Mouse (Mus musculus) neural tube, embryonic 11.5 days (tissue): ENCODE data around the gene Tnfrsf25. TPM values are rescaled to one million over a fixed set of nuclear protein-coding genes. Genes with fewer than 3 reads are reported as not detected.

Source experiments
- ATAC-seq: fragments of 200-750 bp; cut with Nextera tagmentation; 2 replicates; pipeline ENCODE4 v1.8.0; 2017; ENCODE audit warnings: moderate number of reproducible peaks, mild to moderate bottlenecking, moderate TSS enrichment, moderate library complexity; ENCODE audit not compliant: insufficient read depth, low FRiP score, low TSS enrichment
- DNase-seq: peaks from one replicate; pipeline ENCODE4 v3.0.0-alpha.2; 2015; ENCODE audit warnings: low spot score
- H3K27ac ChIP-seq: fragments of 300-500 bp; sonication (generic); 2 replicates; pipeline ENCODE4 v1.5.1; 2014; ENCODE audit warnings: low read depth, mild to moderate bottlenecking, low read length
- H3K27me3 ChIP-seq: fragments of 300-500 bp; sonication (generic); 2 replicates; pipeline ENCODE4 v1.6.1; 2014; ENCODE audit warnings: mild to moderate bottlenecking, low read length, mixed read lengths; ENCODE audit not compliant: control insufficient read depth, insufficient read depth
- H3K36me3 ChIP-seq: fragments of 300-500 bp; sonication (generic); 2 replicates; pipeline ENCODE4 v1.6.1; 2014; ENCODE audit warnings: mild to moderate bottlenecking, low read length, moderate library complexity, mixed read lengths; ENCODE audit not compliant: control insufficient read depth, insufficient read depth
- H3K4me1 ChIP-seq: fragments of 300-500 bp; sonication (generic); 2 replicates; pipeline ENCODE4 v1.6.1; 2014; ENCODE audit warnings: low read length, mixed read lengths; ENCODE audit not compliant: control insufficient read depth, insufficient read depth
- H3K4me2 ChIP-seq: fragments of 300-500 bp; sonication (generic); 2 replicates; pipeline ENCODE4 v1.6.1; 2014; ENCODE audit warnings: low read depth, mild to moderate bottlenecking, moderate library complexity
- H3K4me3 ChIP-seq: fragments of 300-500 bp; sonication (generic); 2 replicates; pipeline ENCODE4 v1.5.1; 2014; ENCODE audit warnings: low read depth, low read length
- H3K9ac ChIP-seq: fragments of 300-500 bp; sonication (generic); 2 replicates; pipeline ENCODE4 v1.6.1; 2014; ENCODE audit warnings: mild to moderate bottlenecking, low read length
- H3K9me3 ChIP-seq: fragments of 300-500 bp; sonication (generic); 2 replicates; pipeline ENCODE4 v1.6.1; 2016; ENCODE audit warnings: low read length; ENCODE audit not compliant: control insufficient read depth
- WGBS: fragments of 180-500 bp; shearing (Covaris S2); extraction: QIAGEN DNeasy Blood & Tissue Kit; methylation state at CpG from one replicate; pipeline ENCODE4 v1.1.7; 2014; 5-methylcytosine and 5-hydroxymethylcytosine counted together
- polyA plus RNA-seq: library from polyadenylated mRNA; unstranded; fragments of >200 nt; fragmentation: Nextera tagmentation; extraction: Ambion mirVana; gene quantifications from 2 replicates; pipeline ENCODE4 v1.2.1, GENCODE M21; 2014

Gene Tnfrsf25
- polyA plus RNA-seq, 1 experiment from 2014 or later = 0.42 TPM

DNA sequence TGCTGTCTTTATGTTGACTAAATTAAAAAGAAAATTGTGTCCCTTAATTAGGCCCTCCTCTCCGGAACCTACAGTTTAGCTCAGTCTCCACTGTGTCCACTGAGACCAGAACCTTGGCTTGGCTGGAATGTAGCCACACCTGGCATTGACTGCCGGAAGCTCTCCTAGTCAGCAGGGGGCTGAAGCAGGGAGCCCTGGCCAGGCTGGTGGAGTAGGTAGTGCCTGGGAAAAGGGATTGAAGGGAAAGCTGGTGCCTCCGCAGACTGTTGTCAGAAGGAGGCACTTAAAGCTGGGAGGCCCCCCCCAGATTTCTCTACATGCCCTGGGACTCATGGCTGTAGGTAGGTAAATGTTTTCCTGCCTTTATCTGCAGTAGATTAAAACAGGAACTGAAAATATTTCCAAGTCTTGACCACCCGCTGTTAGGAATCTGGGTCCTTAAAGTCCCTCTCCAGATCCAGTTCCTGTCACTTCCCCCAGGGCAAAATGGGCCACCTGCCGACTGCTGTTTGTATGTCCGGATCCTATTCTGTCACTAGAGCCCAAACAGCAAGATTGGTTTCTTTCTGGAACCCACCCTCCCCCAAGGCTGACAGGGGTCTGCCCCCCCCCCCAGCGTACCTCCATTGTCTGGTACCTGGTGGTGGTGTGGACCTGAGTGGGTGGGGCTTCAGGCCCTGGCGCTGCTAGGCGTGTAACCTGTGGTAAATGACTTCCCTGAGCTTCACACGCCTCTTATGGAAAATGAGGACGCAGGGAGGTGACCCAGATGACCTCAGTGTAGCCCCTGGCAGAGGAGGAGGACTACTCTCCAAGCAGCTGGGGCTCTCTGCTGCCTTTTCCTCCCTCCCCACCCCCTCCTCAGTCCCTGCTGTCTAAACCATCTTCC is 17.6 kb upstream of the Tnfrsf25 start:
- Histone ChIP-seq H3K4me3 (no peak overlapping the region), H3K36me3 (no peaks in the 10 kb centered on the region), H3K4me1 (no peaks in the 10 kb centered on the region; the same call in 1 of the 2 replicates), H3K4me2 (no peak overlapping the region), H3K9me3 (no peaks in the 10 kb centered on the region), H3K9ac (no peak overlapping the region), H3K27me3 (no peaks in the 10 kb centered on the region), H3K27ac (no peak overlapping the region)
- no peak for ATAC-seq
- 24% methylated on average over 11 of the region's 11 CpGs for WGBS
- DNase-seq = no peak

DNA sequence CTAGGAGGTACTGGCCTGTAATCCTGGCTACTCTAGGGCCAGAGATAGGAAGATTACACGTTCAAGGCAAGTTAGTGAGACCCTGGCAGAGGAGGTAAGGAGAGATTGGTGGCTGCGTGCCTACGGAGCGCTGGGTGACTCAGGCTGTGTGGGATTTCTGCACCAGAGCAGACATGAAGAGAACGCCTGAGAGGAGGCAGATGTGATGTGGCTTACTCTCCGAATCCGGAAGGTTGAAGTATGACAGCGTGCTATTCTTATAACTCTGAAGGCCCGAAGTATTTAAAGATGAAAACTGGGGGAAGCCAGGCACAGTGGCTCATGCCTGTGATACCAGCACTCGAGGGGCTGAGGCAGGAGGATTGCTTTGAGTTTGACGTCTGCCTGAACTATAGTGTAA is 15.2 kb upstream of the Tnfrsf25 start:
- no peaks in the 10 kb centered on the region for H3K27me3 ChIP-seq
- ATAC-seq (no peak), DNase-seq (no peak)
- no peak overlapping the region; the same call in 1 of the 2 replicates for H3K9ac ChIP-seq
- 84% methylated on average over 11 of the region's 11 CpGs for WGBS
- H3K36me3 ChIP-seq = no peaks in the 10 kb centered on the region
- H3K4me2 ChIP-seq = no peak overlapping the region
- H3K4me3 ChIP-seq = no peak overlapping the region
- H3K4me1 ChIP-seq = no peaks in the 10 kb centered on the region; the same call in 1 of the 2 replicates
- no peak overlapping the region for H3K27ac ChIP-seq
- no peaks in the 10 kb centered on the region for H3K9me3 ChIP-seq

DNA sequence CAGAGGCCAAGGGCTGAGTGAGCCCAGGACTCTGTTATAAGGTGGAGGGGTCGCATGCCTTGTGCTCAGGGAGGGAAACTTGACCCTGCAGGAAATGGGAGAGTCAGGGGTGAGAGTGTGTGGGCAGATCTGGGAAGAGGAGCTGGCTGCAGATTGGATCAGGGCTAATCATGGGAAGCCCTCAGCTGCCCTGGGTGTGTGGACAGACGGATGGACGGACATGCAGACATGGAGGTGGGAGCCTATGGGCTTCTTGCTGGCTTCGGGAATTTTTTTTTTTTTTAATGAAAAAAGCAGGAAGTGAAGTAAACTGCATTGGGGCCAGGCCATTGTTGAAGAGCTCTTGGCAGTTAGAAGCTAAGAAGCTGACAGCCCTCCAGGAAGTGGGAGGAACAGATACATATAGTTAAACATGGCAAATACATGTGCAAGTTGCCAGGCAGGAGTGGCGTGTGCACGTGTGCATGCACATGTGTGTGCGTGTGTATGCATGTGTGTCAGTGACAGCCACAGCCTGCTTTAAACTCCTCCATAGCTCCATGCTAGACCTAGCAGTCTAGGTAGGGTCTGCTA is 14.6 kb upstream of the Tnfrsf25 start:
- Histone ChIP-seq H3K9me3 (no peaks in the 10 kb centered on the region), H3K4me2 (no peak overlapping the region), H3K9ac (no peak overlapping the region; the same call in 1 of the 2 replicates), H3K4me1 (no peaks in the 10 kb centered on the region; the same call in 1 of the 2 replicates), H3K27ac (no peak overlapping the region), H3K27me3 (no peaks in the 10 kb centered on the region), H3K4me3 (no peak overlapping the region), H3K36me3 (peaks cover under 1% of the 10 kb centered on the region; the same call in 1 of the 2 replicates)
- ATAC-seq (no peak), DNase-seq (no peak)
- WGBS = 81% methylated on average over 7 of the region's 7 CpGs

DNA sequence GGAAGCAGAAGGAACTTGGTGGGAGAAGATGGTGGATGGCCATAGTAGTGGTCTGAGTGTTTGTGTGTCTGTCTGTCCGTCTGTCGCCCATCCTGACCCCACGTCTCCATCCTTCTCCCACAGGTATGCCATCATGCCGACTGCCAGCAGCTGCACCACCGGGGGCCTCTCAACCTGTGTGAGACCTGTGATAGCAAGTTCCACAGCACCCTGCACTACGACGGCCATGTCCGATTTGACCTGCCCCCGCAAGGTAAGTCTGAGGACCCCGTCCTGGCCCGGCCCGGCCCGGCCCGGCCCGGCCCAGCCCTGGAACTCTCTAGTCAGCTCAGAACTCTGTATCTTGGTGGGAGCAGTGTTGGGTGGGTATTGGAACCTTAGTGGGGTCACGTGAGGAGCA is 13.8 kb upstream of the Tnfrsf25 start:
- WGBS = 92% methylated on average over 15 of the region's 16 CpGs
- DNase-seq = no peak
- no peak for ATAC-seq
- H3K9me3 ChIP-seq = no peaks in the 10 kb centered on the region
- no peaks in the 10 kb centered on the region; the same call in 1 of the 2 replicates for H3K4me1 ChIP-seq
- H3K27me3 ChIP-seq = no peaks in the 10 kb centered on the region
- no peak overlapping the region for H3K9ac ChIP-seq
- H3K4me3 ChIP-seq = no peak overlapping the region
- peaks cover 4% of the 10 kb centered on the region; the same call in 1 of the 2 replicates for H3K36me3 ChIP-seq
- H3K27ac ChIP-seq = no peak overlapping the region
- no peak overlapping the region for H3K4me2 ChIP-seq

DNA sequence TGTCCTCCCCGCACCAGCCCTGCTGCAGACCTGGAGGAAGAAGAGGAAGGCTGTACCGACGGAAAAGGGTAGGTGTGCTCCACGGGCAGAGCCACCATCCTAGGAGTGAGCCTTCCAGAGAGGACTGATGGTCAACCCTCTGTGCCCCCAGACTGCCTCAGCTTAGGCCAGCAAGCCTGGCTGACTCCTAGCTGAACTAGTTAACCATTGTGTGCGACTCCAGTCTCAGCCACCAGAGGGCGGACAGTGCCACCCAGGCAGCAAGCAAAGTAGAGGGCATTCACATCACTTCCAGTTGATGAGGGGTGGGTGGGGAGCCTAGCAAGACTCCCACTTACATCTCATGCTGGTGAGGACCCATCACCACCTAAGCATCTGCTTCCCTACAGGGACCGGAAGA is 12.7 kb upstream of the Tnfrsf25 start:
- H3K9ac ChIP-seq = no peak overlapping the region
- H3K4me1 ChIP-seq = peaks cover 8% of the 10 kb centered on the region
- no peaks in the 10 kb centered on the region for H3K9me3 ChIP-seq
- H3K4me3 ChIP-seq = no peak overlapping the region
- no peak for ATAC-seq
- no peaks in the 10 kb centered on the region for H3K27me3 ChIP-seq
- DNase-seq = peak; percentile 80
- no peak overlapping the region for H3K27ac ChIP-seq
- 41% methylated on average over 7 of the region's 7 CpGs for WGBS
- no peak overlapping the region for H3K4me2 ChIP-seq
- H3K36me3 ChIP-seq = peaks cover 5% of the 10 kb centered on the region; the same call in 1 of the 2 replicates

DNA sequence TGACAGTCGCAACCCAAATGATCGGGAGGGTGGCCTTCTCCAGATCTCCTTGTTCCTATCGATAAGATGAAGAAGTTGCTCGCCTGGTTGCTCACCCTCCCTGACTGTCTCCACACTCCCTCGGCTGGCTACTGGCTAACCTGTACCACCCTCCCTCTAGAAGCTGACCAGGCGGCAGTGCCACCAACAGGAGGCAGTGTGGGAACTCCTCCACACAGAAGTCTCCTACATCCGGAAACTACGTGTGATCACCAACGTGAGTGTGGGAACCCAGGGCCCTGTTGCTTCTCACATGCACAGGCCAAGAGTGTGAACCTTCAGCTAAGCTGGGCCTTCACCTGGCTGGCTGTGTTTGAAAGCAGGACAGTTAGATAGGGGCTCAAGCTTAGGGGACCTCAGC is 9.0 kb upstream of the Tnfrsf25 start:
- Histone ChIP-seq H3K36me3 (peaks cover 5% of the 10 kb centered on the region; the same call in 1 of the 2 replicates), H3K27me3 (no peaks in the 10 kb centered on the region), H3K9me3 (no peaks in the 10 kb centered on the region), H3K4me2 (no peak overlapping the region), H3K4me3 (no peak overlapping the region), H3K4me1 (peaks cover 15% of the 10 kb centered on the region), H3K27ac (no peak overlapping the region), H3K9ac (no peak overlapping the region)
- WGBS = 50% methylated on average over 9 of the region's 9 CpGs
- DNase-seq (no peak), ATAC-seq (no peak)

DNA sequence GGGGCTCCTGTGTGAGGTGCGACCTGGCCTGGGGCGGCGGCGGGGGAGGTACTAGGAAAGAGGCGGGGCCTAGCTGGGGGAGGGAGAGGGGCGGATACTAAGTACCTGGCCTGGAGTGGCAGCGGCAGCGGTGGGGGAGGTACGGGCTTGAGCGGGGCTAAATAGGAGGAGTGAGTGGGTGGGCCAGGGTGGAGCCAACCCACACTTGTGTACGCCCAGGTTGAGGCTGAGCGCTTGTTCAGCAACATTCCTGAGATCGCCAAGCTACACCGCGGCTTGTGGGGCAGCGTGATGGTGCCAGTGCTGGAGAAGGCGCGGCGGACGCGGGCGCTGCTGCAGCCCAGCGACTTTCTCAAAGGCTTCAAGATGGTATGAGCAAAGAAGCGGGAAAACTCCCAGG is 8.2 kb upstream of the Tnfrsf25 start:
- no peak for DNase-seq
- peak; percentile 46 for ATAC-seq
- Histone ChIP-seq H3K4me2 (peak overlapping the region; percentile 64), H3K4me3 (peak overlapping the region; percentile 23), H3K27me3 (no peaks in the 10 kb centered on the region), H3K4me1 (peaks cover 15% of the 10 kb centered on the region), H3K36me3 (peaks cover 5% of the 10 kb centered on the region), H3K9me3 (no peaks in the 10 kb centered on the region), H3K9ac (peak overlapping the region; percentile 30; the same call in 1 of the 2 replicates), H3K27ac (no peak overlapping the region)
- WGBS = under 1% methylated on average over 24 of the region's 24 CpGs

DNA sequence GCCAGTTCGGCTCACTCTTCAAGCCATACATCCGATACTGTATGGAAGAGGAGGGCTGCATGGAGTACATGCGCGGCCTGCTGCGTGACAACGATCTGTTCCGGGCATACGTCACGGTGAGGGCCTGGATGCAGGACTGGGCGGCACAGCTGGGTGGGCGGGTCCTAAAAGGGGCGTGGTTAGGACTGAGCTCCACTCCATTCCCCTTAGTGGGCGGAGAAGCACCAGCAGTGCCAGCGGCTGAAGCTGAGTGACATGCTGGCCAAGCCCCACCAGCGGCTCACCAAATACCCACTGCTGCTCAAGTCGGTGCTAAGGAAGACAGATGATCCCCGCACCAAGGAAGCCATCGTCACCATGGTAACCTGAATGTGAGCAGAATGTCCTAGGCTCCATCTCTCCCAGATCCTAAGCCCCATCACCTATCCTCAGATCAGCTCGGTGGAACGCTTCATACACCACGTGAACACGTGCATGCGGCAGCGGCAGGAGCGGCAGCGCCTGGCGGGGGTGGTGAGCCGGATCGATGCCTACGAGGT is 7.7 kb upstream of the Tnfrsf25 start:
- Histone ChIP-seq H3K4me3 (peak overlapping the region; percentile 23), H3K27ac (no peak overlapping the region), H3K4me1 (peaks cover 15% of the 10 kb centered on the region), H3K27me3 (no peaks in the 10 kb centered on the region), H3K36me3 (peaks cover 5% of the 10 kb centered on the region), H3K9ac (no peak overlapping the region; the same call in 1 of the 2 replicates), H3K9me3 (no peaks in the 10 kb centered on the region), H3K4me2 (peak overlapping the region; percentile 64)
- ATAC-seq (peak; percentile 97), DNase-seq (peak; percentile 92)
- 5% methylated on average over 30 of the region's 30 CpGs for WGBS
